In genomic region chr4:81372355-81372754, GRCm38 (mm10) we compare ENCODE assay signal across 8 mouse cellular contexts.
"Had no signal": no experiment of that assay in that cellular context is flagged by ENCODE, and none has a peak within 500 bp of the region (broad histone marks: within the 10 kb centered on the region; RNA-seq: fewer than 3 reads in every experiment).

No protein-coding gene starts in this region.

- H3K4me2 ChIP-seq: limb, embryonic 12.5 days; midbrain, embryonic 12.5 days had no signal

- H3K27ac ChIP-seq: limb, embryonic 12.5 days; liver, embryonic 14.5 days; midbrain, embryonic 12.5 days; stomach, postnatal 0 days had no signal

- H3K4me3 ChIP-seq: limb, embryonic 12.5 days; midbrain, embryonic 12.5 days had no signal

- H3K9ac ChIP-seq: limb, embryonic 12.5 days; liver, embryonic 14.5 days; midbrain, embryonic 12.5 days had no signal

- H3K4me1 ChIP-seq: limb, embryonic 12.5 days; midbrain, embryonic 12.5 days had no signal

- H3K9me3 ChIP-seq: limb, embryonic 12.5 days; midbrain, embryonic 12.5 days had no signal

- DNase-seq: kidney, postnatal 25 days; lung, adult 18-20 months; thymus, adult 18-20 months; thymus, postnatal 14 days had no signal

- H3K27me3 ChIP-seq: limb, embryonic 12.5 days; midbrain, embryonic 12.5 days had no signal
